Mouse (Mus musculus) myocyte (in vitro differentiated cells): Measurements from ENCODE around the gene Rapgef3.

Experiments used
- MYOG ChIP-seq, 3 experiments: IDR thresholded peaks; one replicate each; pipeline ENCODE4 v1.6.1; 2011; ENCODE audit warnings: control low read depth in 2 of 3, low read depth in 2 of 3, mild to moderate bottlenecking in 2 of 3; ENCODE audit not compliant: insufficient read length in 2 of 3, control insufficient read depth in 1 of 3, insufficient read depth in 1 of 3
- POLR2A ChIP-seq: IDR thresholded peaks from one replicate; pipeline ENCODE4 v1.6.1; 2011; ENCODE audit warnings: low read depth, mild to moderate bottlenecking, control low read depth, moderate library complexity; ENCODE audit not compliant: insufficient read length
- POLR2AphosphoS2 ChIP-seq: IDR thresholded peaks from one replicate; pipeline ENCODE4 v1.6.1; 2011; ENCODE audit warnings: low read depth, control low read depth; ENCODE audit not compliant: insufficient read length
- TCF3 ChIP-seq: IDR thresholded peaks from one replicate; pipeline ENCODE4 v1.6.1; 2011; ENCODE audit warnings: low read depth, control low read depth; ENCODE audit not compliant: insufficient read length
- USF1 ChIP-seq: IDR thresholded peaks from one replicate; pipeline ENCODE4 v1.6.1; 2011; ENCODE audit warnings: low read depth, mild to moderate bottlenecking, control low read depth, moderate library complexity

DNA sequence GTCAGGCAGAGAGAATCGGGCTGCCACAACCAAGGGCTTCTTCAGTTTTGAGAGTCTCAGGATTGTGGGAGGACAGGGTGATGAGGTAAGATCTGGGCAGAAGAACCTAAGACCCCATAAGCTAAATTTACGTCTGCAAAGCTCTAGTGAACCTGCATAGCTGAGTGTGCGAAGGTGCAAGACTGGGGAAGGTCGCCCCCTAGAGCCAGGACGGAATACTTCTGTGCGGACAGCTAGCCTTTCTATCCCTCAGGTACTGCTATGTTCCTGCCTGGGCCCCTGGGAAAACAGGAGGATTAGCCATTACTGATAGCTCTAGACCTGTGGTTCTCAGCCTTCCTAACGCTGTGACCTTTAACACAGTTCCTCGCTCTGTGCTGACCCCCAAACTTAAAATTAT, 8.7 kb upstream of the Rapgef3 start:
- no peak for TF ChIP-seq POLR2A
- TF ChIP-seq TCF3: no peak
- no peak for TF ChIP-seq USF1
- no peak for TF ChIP-seq POLR2AphosphoS2
- no peak for TF ChIP-seq MYOG (IDR thresholded peaks at IDR 0.05; ENCODE audit: control insufficient read depth in 1 of 3, insufficient read depth in 1 of 3, insufficient read length in 2 of 3, low read depth in 2 of 3)
